15 mouse cellular contexts compared by ENCODE assay signal in the genomic region with DNA sequence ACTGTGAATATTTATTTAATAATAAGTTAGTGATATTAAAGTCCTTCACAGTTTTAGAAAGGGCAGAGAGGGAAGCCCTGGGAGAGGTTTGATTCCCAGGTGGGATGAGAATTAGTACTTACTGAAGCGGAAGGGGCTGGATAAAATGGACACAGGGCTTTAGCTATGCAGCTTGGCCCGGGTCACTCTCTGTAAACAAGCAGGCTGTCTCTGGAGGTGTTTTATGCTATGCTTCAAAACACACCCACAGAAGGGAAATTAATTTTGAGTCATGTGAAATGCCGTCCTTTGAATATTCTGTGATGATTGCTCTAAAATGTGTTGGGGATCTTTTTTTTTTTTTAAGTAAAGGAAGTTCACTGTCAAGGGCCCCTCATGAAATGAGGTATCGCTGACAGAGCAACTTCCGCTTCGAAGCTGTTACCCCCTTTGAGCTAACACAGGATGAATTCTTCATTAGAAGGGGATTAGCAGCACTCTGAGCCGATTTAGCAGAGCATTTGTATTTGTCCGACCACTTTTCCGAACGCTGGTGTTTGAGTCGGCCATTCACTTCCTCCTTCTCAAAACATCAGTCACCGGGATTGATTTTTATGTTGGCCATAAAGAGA. TPM values are rescaled to one million over a fixed set of nuclear protein-coding genes. Genes with fewer than 3 reads are reported as not detected.
DNase-seq lines count a peak whose midpoint lies in the region; ATAC-seq and TF ChIP-seq lines count a peak whose summit lies in the region.
"Had no signal": no experiment of that assay in that cellular context is flagged by ENCODE, and none has a peak within 500 bp of the region (broad histone marks: within the 10 kb centered on the region; RNA-seq: fewer than 3 reads in every experiment).

No protein-coding gene starts in this region.

- 0 out of 2 replicates have a peak, but pooled peaks have one; percentile 16 for TF ChIP-seq EP300 in lung, postnatal 0 days (IDR thresholded peaks at IDR 0.05)

- peaks cover 22% of the 10 kb centered on the region for H3K27me3 ChIP-seq in forebrain, embryonic 10.5 days (ENCODE audit: poor library complexity, severe bottlenecking)
- no peaks in the 10 kb centered on the region for H3K27me3 ChIP-seq in forebrain, embryonic 15.5 days
- H3K27me3 ChIP-seq in lung, postnatal 0 days (replicated peaks; ENCODE audit: insufficient read depth, low read length) = no peaks in the 10 kb centered on the region
- H3K27me3 ChIP-seq: hindbrain, embryonic 13.5 days had no signal

- DNase-seq in forebrain, embryonic 10.5 days (ENCODE audit: extremely low spot score, low spot score) = no peak
- DNase-seq in lung, postnatal 0 days (ENCODE audit: low spot score) = peak; percentile 23
- DNase-seq in lung, postnatal 14 days = no peak
- DNase-seq in B cell, adult 2 months = peak; percentile 4 to 9
- DNase-seq in heart, postnatal 36 days = no peak
- no peak for DNase-seq in gastrocnemius, postnatal 14 days
- DNase-seq: adrenal gland, adult 8-10 months; cerebellum, adult 9-10 months; embryo, embryonic 11 days; kidney, adult 2 months; liver, embryonic 13.5 days; right cerebral cortex, postnatal 25 days had no signal

- H3K9ac ChIP-seq in forebrain, embryonic 15.5 days (replicated peaks) = no peak overlapping the region
- no peak overlapping the region for H3K9ac ChIP-seq in lung, postnatal 0 days (replicated peaks; ENCODE audit: low read depth)
- H3K9ac ChIP-seq: hindbrain, embryonic 13.5 days; liver, embryonic 13.5 days had no signal

- H3K4me3 ChIP-seq in forebrain, embryonic 10.5 days = peak overlapping the region; percentile 7; the same call in 1 of the 2 replicates
- H3K4me3 ChIP-seq in forebrain, embryonic 15.5 days = no peak overlapping the region
- no peak overlapping the region for H3K4me3 ChIP-seq in lung, postnatal 0 days (ENCODE audit: low read depth, low read length)
- H3K4me3 ChIP-seq: hindbrain, embryonic 13.5 days; liver, embryonic 13.5 days had no signal

- intact Hi-C loops in heart, postnatal 36 days (cut with DNase I) = no loop called here
- intact Hi-C loops in gastrocnemius, postnatal 14 days (cut with DNase I; ENCODE audit: low total_unique reads) = no loop called here

- no peaks in the 10 kb centered on the region for H3K9me3 ChIP-seq in forebrain, embryonic 10.5 days
- H3K9me3 ChIP-seq in forebrain, embryonic 15.5 days = no peaks in the 10 kb centered on the region
- no peaks in the 10 kb centered on the region for H3K9me3 ChIP-seq in lung, postnatal 0 days (ENCODE audit: low read length)
- H3K9me3 ChIP-seq: hindbrain, embryonic 13.5 days; liver, embryonic 13.5 days had no signal

- TF ChIP-seq CTCF in lung, postnatal 0 days (IDR thresholded peaks at IDR 0.05) = no peak

- ATAC-seq in forebrain, embryonic 15.5 days (replicated peaks) = no peak
- no peak for ATAC-seq in lung, postnatal 0 days
- ATAC-seq in inflammation-experienced regulatory T-cells, adult 6 months = peak; percentile 86

- H3K36me3 ChIP-seq in forebrain, embryonic 10.5 days (replicated peaks) = no peaks in the 10 kb centered on the region
- no peaks in the 10 kb centered on the region for H3K36me3 ChIP-seq in forebrain, embryonic 15.5 days
- no peaks in the 10 kb centered on the region for H3K36me3 ChIP-seq in lung, postnatal 0 days (ENCODE audit: insufficient read depth, low read length)
- H3K36me3 ChIP-seq: hindbrain, embryonic 13.5 days; liver, embryonic 13.5 days had no signal

- H3K4me1 ChIP-seq in forebrain, embryonic 10.5 days = peaks cover 29% of the 10 kb centered on the region
- H3K4me1 ChIP-seq in forebrain, embryonic 15.5 days = peaks cover 13% of the 10 kb centered on the region
- H3K4me1 ChIP-seq in lung, postnatal 0 days (ENCODE audit: insufficient read depth, low read depth, low read length) = no peaks in the 10 kb centered on the region
- H3K4me1 ChIP-seq: hindbrain, embryonic 13.5 days; liver, embryonic 13.5 days had no signal

- 40% methylated on average over 12 of the region's 12 CpGs for WGBS in forebrain, embryonic 10.5 days
- 16% methylated on average over 12 of the region's 12 CpGs for WGBS in forebrain, embryonic 15.5 days
- 26% methylated on average over 12 of the region's 12 CpGs for WGBS in lung, postnatal 0 days

- H3K4me2 ChIP-seq in forebrain, embryonic 15.5 days (replicated peaks) = no peak overlapping the region
- H3K4me2 ChIP-seq in lung, postnatal 0 days (replicated peaks; ENCODE audit: low read depth, low read length) = 0 out of 2 replicates have a peak overlapping the region, but pooled peaks have one; percentile 33
- H3K4me2 ChIP-seq: hindbrain, embryonic 13.5 days; liver, embryonic 13.5 days had no signal

- no peak overlapping the region for H3K27ac ChIP-seq in forebrain, embryonic 10.5 days
- no peak overlapping the region for H3K27ac ChIP-seq in forebrain, embryonic 15.5 days (replicated peaks)
- no peak overlapping the region for H3K27ac ChIP-seq in lung, postnatal 0 days (ENCODE audit: low read length)
- H3K27ac ChIP-seq: hindbrain, embryonic 13.5 days; liver, embryonic 13.5 days had no signal

RNA-seq across cellular contexts. Expression of a gene that starts 40.2 kb away (rescaled TPM):
- 1.7 and 2.2 TPM in 2 replicates for polyA plus RNA-seq in forebrain, embryonic 10.5 days (2016; fragmentation: Nextera tagmentation; extraction: Ambion mirVana)
- 2.7 and 2.8 TPM in 2 replicates for polyA plus RNA-seq in forebrain, embryonic 15.5 days (2015; fragmentation: Nextera tagmentation; extraction: Ambion mirVana)
- 0.73 and 1.0 TPM in 2 replicates for polyA plus RNA-seq in lung, postnatal 0 days (2015; fragmentation: Nextera tagmentation; extraction: Ambion mirVana)
- polyA plus RNA-seq in inflammation-experienced regulatory T-cells, adult 6 months (2017; shearing (Covaris generic)) = 100 to 1,000 TPM; 537 to 839 (median 722) TPM
- total RNA-seq in heart, postnatal 36 days (2021) = under 1 TPM in 1 of 2 experiments, not detected in 1; 0.30 TPM
- total RNA-seq in gastrocnemius, postnatal 14 days (2021) = under 1 TPM in 1 of 2 experiments, not detected in 1; 0.20 TPM

Comparison
In these comparisons a context has a peak if more than half of its experiments do, and no peak if none do; other contexts are left out.
1. DNase-seq: peak in lung, postnatal 0 days (single experiment) and B cell, adult 2 months (2 of 2); none in forebrain, embryonic 10.5 days (single experiment), lung, postnatal 14 days (single experiment), heart, postnatal 36 days (0 of 2) and gastrocnemius, postnatal 14 days (single experiment).
2. RNA of a gene that starts 40.2 kb away (polyA plus RNA-seq): 537 to 839 TPM in inflammation-experienced regulatory T-cells, adult 6 months; 2.7 to 2.8 TPM in forebrain, embryonic 15.5 days, 1.7 to 2.2 TPM in forebrain, embryonic 10.5 days and 0.73 to 1.0 TPM in lung, postnatal 0 days; every median in the first group is over 100 times any median in the second.